11 mouse cellular contexts compared by ENCODE assay signal in the genomic region with DNA sequence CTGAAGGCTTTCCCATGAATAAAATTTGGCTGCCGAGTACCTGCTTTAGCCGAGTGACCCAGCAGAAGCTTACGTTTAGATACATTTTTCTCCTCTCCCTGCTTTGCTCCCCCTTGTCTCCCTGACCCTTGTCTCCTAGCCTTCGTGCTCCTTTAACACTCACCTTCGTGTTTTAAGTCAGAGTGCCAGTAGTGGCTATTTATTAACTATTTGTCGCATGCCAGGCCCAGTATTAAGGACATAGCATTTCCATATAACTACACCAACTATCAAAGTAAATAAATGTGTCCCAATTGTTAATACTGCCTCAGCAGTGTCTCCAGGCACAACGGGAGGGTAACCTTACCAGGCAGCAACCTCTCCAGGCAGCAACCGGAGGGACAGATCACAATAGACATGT.
DNase-seq lines count a peak whose midpoint lies in the region; ATAC-seq lines count a peak whose summit lies in the region.
"Had no signal": no experiment of that assay in that cellular context is flagged by ENCODE, and none has a peak within 500 bp of the region (broad histone marks: within the 10 kb centered on the region; RNA-seq: fewer than 3 reads in every experiment).

No protein-coding gene starts in this region.

- H3K27ac ChIP-seq in embryonic facial prominence, embryonic 12.5 days, result no peak overlapping the region
- no peak overlapping the region for H3K27ac ChIP-seq in embryonic facial prominence, embryonic 10.5 days (replicated peaks)
- no peak overlapping the region for H3K27ac ChIP-seq in embryonic facial prominence, embryonic 14.5 days (replicated peaks; ENCODE audit: low read depth, low read length)

- no peaks in the 10 kb centered on the region for H3K9me3 ChIP-seq in embryonic facial prominence, embryonic 12.5 days
- H3K9me3 ChIP-seq in embryonic facial prominence, embryonic 10.5 days, result no peaks in the 10 kb centered on the region
- H3K9me3 ChIP-seq in embryonic facial prominence, embryonic 14.5 days (ENCODE audit: control insufficient read depth, low read length), result no peaks in the 10 kb centered on the region
- H3K9me3 ChIP-seq: G1E; heart, embryonic 12.5 days had no signal

- no peak for ATAC-seq in embryonic facial prominence, embryonic 12.5 days (ENCODE audit: insufficient number of reproducible peaks, insufficient read depth, low FRiP score, low TSS enrichment)
- no peak for ATAC-seq in embryonic facial prominence, embryonic 14.5 days (ENCODE audit: low read depth)
- ATAC-seq in inflammation-experienced regulatory T-cells, adult 6 months, result no peak

- no peaks in the 10 kb centered on the region for H3K27me3 ChIP-seq in embryonic facial prominence, embryonic 12.5 days
- no peaks in the 10 kb centered on the region for H3K27me3 ChIP-seq in embryonic facial prominence, embryonic 10.5 days (replicated peaks; ENCODE audit: low read depth, poor library complexity, severe bottlenecking)
- H3K27me3 ChIP-seq in embryonic facial prominence, embryonic 14.5 days (replicated peaks; ENCODE audit: control insufficient read depth, insufficient read depth, low read length), result no peaks in the 10 kb centered on the region
- H3K27me3 ChIP-seq: heart, embryonic 12.5 days had no signal

- WGBS in embryonic facial prominence, embryonic 12.5 days, result 74% methylated on average over 8 of the region's 8 CpGs
- WGBS in embryonic facial prominence, embryonic 10.5 days, result 82% methylated on average over 8 of the region's 8 CpGs
- 70% methylated on average over 8 of the region's 8 CpGs for WGBS in embryonic facial prominence, embryonic 14.5 days

- no peaks in the 10 kb centered on the region for H3K4me1 ChIP-seq in embryonic facial prominence, embryonic 12.5 days
- H3K4me1 ChIP-seq in embryonic facial prominence, embryonic 10.5 days, result no peaks in the 10 kb centered on the region
- no peaks in the 10 kb centered on the region for H3K4me1 ChIP-seq in embryonic facial prominence, embryonic 14.5 days (ENCODE audit: control insufficient read depth, insufficient read depth, low read length)
- H3K4me1 ChIP-seq: heart, embryonic 12.5 days had no signal

- no peak overlapping the region for H3K4me3 ChIP-seq in embryonic facial prominence, embryonic 12.5 days
- no peak overlapping the region for H3K4me3 ChIP-seq in embryonic facial prominence, embryonic 10.5 days
- H3K4me3 ChIP-seq in embryonic facial prominence, embryonic 14.5 days (ENCODE audit: low read depth, low read length), result no peak overlapping the region
- H3K4me3 ChIP-seq: heart, embryonic 12.5 days had no signal

- 0 out of 2 replicates have a peak overlapping the region, but pooled peaks have one; percentile 23 for H3K4me2 ChIP-seq in embryonic facial prominence, embryonic 12.5 days (replicated peaks)
- peak overlapping the region; percentile 30; the same call in 1 of the 2 replicates for H3K4me2 ChIP-seq in embryonic facial prominence, embryonic 14.5 days (ENCODE audit: low read depth, low read length)
- H3K4me2 ChIP-seq: heart, embryonic 12.5 days had no signal

- H3K36me3 ChIP-seq in embryonic facial prominence, embryonic 12.5 days, result no peaks in the 10 kb centered on the region
- no peaks in the 10 kb centered on the region for H3K36me3 ChIP-seq in embryonic facial prominence, embryonic 10.5 days (replicated peaks)
- no peaks in the 10 kb centered on the region for H3K36me3 ChIP-seq in embryonic facial prominence, embryonic 14.5 days (ENCODE audit: control insufficient read depth, insufficient read depth, low read length)
- H3K36me3 ChIP-seq: G1E; heart, embryonic 12.5 days had no signal

- no peak overlapping the region for H3K9ac ChIP-seq in embryonic facial prominence, embryonic 12.5 days
- no peak overlapping the region for H3K9ac ChIP-seq in embryonic facial prominence, embryonic 14.5 days (ENCODE audit: low read depth, low read length)
- H3K9ac ChIP-seq: heart, embryonic 12.5 days had no signal

- no peak for DNase-seq in embryonic facial prominence, embryonic 10.5 days (ENCODE audit: low spot score)
- DNase-seq in kidney, adult 11 months, result peak; percentile 19
- no peak for DNase-seq in kidney, postnatal 10 days
- no peak for DNase-seq in embryonic facial prominence, embryonic 14.5 days (ENCODE audit: low spot score)
- DNase-seq in kidney, postnatal 14 days, result peak; percentile 6
- no peak for DNase-seq in gastrocnemius, postnatal 10 days
- DNase-seq: lung, adult 18-20 months had no signal

Comparison
In these comparisons a context has a peak if more than half of its experiments do, and no peak if none do; other contexts are left out.
1. DNase-seq: peak in kidney, adult 11 months (single experiment) and kidney, postnatal 14 days (single experiment); none in embryonic facial prominence, embryonic 10.5 days (single experiment), kidney, postnatal 10 days (single experiment), embryonic facial prominence, embryonic 14.5 days (single experiment) and gastrocnemius, postnatal 10 days (single experiment).